Mouse (Mus musculus): ENCODE results near the gene 1700015F17Rik.

The 1700015F17Rik gene

GRCm38 (mm10) chr5:5423723-5424171 lies 55.2 kb downstream of the 1700015F17Rik start:
- no peak for DNase-seq (ENCODE audit: low spot score in 2 of 2)

DNA sequence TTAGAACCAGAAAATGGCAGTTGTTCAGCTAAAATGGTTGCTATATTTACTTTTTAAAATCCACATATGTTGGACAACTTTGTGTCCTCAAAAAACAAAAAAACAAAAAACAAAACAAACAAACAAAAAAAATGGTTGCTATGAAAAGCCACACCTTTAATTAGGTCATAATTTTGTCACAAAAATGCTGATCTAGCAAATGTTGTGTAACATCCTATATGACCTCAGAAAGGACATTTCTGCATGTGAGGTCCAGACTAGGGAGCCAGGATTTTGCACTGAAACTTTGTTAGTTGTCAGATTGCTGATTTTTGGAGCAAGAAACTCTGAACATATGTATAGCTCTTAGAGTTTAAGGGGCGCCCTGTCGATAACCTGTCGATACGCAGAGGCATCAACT lies 55.9 kb downstream of the 1700015F17Rik start:
- DNase-seq (ENCODE audit: low spot score in 2 of 2): no peak

GRCm38 (mm10) chr5:5421439-5421838 lies 57.5 kb downstream of the 1700015F17Rik start:
- DNase-seq (ENCODE audit: low spot score in 2 of 2): no peak

- no peak for DNase-seq (ENCODE audit: low spot score in 2 of 2)
Observed at GRCm38 (mm10) chr5:5419992-5420455, 58.9 kb downstream of the 1700015F17Rik start, which contains the start of gene Cdk14. Cdk14 (minus strand) TSS chr5:5420312.

DNA sequence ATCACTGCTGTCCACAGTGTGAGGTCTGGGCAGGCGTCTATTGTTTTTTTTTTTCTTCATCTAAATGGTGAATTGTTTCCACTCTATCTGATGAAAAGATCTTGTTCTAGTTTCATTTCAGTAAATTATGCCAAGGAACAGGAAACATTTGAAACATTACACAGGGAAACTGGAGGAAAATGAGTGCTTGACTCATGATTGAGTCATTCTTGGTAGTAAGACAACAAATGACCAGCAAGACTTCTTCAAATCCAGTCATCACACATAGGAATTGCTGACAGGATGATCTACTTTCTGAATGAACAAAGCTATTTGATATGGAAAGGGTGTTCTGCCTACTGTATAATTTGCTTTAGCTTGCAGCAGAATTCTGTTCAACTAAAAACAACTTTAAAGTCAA lies 59.7 kb downstream of the 1700015F17Rik start:
- no peak for DNase-seq (ENCODE audit: low spot score in 2 of 2)

DNA sequence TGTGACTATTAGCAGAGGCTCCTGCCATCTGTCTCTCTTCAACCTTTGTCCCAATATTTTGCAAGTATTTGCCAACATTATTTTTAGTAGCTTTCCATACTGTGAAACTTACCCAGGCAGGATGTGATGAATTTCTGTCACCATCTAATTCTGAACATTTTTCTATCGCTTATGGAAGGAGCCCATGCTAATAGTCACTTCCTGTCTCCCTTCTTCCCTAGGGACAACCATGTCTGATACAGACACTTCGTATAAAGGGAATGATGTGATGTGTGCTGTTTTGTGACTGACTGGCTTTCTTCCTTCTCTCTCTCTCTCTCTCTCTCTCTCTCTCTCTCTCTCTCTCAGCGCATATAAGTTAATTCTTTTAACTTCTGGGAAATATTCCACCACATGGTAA lies 64.1 kb downstream of the 1700015F17Rik start:
- no peak for DNase-seq (ENCODE audit: low spot score in 2 of 2)

- no peak for DNase-seq (ENCODE audit: low spot score in 2 of 2)
Observed at GRCm38 (mm10) chr5:5411886-5412285, 67.1 kb downstream of the 1700015F17Rik start.

DNA sequence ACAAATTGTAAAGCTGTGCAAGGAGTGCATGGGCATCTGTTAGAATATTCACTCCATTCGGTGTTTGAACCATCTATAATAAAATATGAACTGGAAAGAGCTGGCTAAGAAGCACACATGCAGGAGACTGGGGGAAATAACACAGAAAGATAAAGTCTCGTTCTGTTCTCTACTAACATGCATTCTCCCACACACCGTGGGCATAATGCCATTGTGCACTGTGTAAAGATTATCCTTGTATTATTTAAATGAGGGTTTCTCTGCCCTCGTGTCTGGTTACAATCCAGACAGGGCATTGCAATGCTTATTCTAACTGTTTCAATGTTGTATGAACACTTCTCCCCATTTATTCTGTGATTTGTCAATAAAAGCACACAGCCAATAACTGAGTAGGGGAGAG lies 77.0 kb downstream of the 1700015F17Rik start:
- no peak for DNase-seq (ENCODE audit: low spot score in 2 of 2)

DNA sequence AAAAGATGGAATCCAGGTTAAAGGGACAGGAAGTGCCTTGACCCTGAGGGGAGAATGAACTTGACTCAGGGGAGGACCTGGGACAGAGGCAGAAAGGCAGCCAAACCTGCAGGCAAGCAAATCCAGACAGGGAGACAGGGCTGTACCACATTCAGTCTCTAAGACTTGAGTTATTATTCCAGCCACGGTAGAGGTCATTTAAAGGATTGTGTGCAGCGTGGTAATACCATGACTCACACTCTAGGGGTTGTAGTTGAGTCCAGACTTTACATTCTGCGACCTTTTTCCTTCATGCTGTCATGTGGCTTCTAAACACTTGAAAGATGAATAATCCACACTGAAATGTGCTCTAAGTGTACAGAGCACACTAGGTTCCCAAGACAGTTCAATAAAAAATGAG lies 86.2 kb downstream of the 1700015F17Rik start:
- DNase-seq (ENCODE audit: low spot score in 2 of 2): no peak
